Mouse (Mus musculus): ENCODE data around the gene Lonrf2. TPM values are rescaled to one million over a fixed set of nuclear protein-coding genes. Genes with fewer than 3 reads are reported as not detected.

Gene Lonrf2
- total RNA-seq (2021), result 100 to 1,000 TPM; 120 to 121 TPM

GRCm38 (mm10) chr1:38836477-38836872, at the start of gene Lonrf2:
Gene Lonrf2 (minus strand): TSS chr1:38836711.
- intact Hi-C loops (cut with DNase I), result no loop called here
- DNase-seq (ENCODE audit: low spot score in 2 of 2), result peak; percentile 85 to 90

DNA sequence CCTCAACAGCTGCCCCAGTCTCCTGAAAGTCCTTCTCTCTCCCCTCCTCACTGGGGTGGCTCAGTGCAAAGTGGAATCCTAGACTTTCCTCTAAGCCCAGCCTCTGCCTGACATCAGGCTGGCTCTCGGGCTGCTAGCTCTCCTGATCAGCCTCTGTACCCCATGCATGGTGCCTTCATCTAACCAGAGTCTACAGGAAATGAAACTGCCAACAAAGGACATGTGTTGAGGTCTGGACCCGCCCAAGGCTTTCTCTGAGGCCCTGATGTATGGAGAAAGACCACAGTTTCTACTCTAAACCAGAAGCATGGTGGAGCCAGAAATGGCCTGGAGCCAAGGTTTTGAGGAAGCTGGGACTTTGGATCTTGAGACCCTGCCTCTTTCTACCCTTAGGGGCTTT, 49.4 kb upstream of the Lonrf2 start:
- no peak for DNase-seq (ENCODE audit: low spot score in 2 of 2)
- intact Hi-C loops (cut with DNase I), result no loop called here

DNA sequence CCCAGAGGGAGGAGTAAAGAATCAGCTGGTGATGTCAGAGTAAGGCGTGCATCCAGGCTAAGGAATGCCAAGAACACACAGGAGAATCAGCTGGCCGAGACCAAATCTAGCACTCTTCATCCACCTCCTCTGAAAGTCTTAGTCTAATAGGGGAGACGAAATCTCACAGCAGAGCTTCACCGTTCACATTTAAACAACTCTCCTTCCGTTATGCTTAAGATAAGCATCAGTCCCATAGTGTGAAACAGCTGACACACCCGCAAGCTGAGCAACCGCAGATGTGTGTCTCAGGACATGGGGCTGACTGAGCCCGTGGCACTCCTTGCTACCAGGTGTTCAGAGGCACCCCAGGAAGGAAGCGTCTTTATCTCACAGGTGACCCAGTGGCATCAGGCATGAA, 47.3 kb upstream of the Lonrf2 start:
- intact Hi-C loops (cut with DNase I), result no loop called here
- DNase-seq (ENCODE audit: low spot score in 2 of 2), result no peak

GRCm38 (mm10) chr1:38882746-38883145, 46.2 kb upstream of the Lonrf2 start:
- DNase-seq (ENCODE audit: low spot score in 2 of 2), result no peak
- intact Hi-C loops (cut with DNase I), result no loop called here

- DNase-seq (ENCODE audit: low spot score in 2 of 2), result no peak
- intact Hi-C loops (cut with DNase I), result no loop called here
These were observed 44.9 kb upstream of the Lonrf2 start for GRCm38 (mm10) chr1:38881366-38881765.

DNA sequence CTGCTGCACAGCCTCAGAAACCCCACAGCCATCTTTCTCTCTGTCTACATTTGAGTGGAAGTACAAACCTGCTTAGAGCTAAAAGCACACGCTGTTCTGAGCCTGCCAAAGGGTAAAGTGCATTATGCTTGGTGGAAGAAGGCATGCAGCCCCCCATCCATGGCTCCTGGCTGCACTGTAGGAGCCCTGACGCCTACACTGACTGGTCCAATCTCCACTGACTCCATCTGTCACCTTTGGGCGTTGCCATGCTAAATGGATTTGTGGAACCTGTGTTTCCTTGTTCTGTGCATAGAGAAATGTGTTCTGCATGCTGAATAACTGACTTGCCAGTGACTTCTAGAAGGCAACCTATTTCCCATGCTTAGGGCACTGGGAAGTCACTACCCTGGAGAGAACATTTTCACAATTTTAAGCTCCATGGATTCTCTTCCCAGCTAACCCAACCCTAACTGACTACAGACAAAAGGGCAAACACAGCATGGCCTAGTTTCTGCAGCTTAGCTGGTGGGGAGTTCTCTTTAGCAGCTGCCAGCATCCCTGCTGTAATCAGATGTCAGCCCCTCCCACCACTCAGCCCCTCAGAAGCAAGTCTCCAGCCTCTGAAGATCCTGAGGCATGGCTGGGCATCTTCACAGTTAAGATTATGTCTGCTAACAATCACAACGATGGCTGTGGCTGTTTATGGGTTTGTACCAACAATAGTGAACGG, 40.3 kb upstream of the Lonrf2 start:
- intact Hi-C loops (cut with DNase I), result no loop called here
- DNase-seq (ENCODE audit: low spot score in 2 of 2), result no peak

DNA sequence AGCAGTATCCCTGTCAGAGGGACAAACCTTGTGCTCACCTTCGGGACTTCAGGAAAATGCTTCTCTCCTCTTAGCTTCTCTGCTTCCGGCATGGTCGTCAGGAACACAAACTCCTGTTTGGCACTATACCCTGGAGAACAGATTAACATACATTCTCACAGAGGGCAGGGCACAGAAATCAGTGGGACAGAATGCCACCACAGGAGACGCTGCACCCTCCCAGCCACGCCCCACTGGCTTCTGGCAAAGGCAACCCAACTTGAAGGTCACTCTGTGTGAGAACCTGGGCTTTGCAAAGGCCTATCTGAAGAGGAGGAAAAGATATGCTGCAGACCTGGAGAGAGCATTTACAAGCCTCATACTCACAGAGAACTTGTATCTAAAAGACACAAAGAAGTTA, 37.4 kb upstream of the Lonrf2 start:
- DNase-seq (ENCODE audit: low spot score in 2 of 2), result no peak
- intact Hi-C loops (cut with DNase I), result no loop called here

DNA sequence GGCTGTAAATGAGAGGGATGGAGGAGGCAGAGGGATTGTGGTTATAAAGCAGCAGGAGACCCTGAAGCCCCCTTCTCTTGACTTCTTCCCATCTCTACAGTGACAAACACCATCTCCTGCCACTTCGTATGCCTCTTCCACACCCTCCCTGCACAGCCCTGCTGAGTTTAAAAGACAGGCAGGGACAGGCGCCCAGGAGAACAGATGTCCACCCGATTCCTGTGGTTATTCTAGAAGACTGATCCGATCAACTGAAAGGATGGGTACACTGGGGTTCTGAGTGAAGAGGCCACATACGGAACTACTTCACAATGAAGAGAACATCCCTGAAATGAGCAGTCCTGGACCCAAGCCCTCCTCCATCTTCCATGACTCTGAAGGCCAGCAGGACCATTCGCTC, 35.3 kb upstream of the Lonrf2 start:
- DNase-seq (ENCODE audit: low spot score in 2 of 2), result no peak
- intact Hi-C loops (cut with DNase I), result no loop called here

- no peak for DNase-seq (ENCODE audit: low spot score in 2 of 2)
- intact Hi-C loops (cut with DNase I), result loop anchor here (5.0 kb wide), 1 partner anchor 63 kb away; no protein-coding TSS in a partner anchor
These were observed 33.1 kb upstream of the Lonrf2 start for GRCm38 (mm10) chr1:38869398-38870195.

DNA sequence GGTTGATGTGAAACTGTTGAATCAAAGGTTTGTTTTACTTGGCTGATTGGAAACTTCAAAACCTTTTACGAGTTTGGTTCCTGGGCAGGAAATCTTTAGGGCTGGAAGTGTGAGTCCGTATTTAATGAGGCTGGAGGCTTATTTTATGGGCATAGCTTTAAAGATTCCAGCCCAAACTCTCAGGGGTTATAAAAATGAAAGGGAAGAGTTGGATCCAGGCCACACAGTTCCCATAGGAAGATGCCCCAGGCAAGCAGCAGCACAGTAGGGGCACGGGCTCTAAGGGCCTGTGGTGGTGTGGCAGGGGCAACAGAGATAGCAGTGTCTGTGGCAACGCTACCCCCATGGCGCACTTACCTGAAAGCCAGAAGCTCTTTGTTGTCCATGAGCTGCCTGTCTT, 29.7 kb upstream of the Lonrf2 start:
- no peak for DNase-seq (ENCODE audit: low spot score in 2 of 2)
- intact Hi-C loops (cut with DNase I), result loop anchor here (5.0 kb wide), 1 partner anchor 66 kb away; no protein-coding TSS in a partner anchor

DNA sequence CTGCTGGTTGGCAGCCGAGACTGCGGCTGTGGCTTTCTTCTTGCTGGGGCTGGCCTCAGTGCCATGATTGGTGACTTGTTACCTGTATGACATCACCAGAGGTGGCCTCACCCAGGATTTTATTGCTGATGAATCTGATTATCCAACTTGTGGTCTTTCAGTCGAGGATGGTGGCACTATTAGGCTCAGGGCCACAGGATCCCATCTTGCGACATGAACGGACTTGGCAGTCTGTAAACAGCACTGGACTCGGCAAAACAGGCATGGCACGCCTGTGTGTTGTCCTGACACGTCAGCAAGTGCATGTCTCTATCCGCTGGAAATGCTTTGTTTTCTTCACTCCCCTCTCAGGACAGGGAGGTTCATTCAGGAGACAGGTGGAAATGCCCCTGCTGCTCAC, 27.8 kb upstream of the Lonrf2 start:
- DNase-seq (ENCODE audit: low spot score in 2 of 2), result no peak
- intact Hi-C loops (cut with DNase I), result no loop called here

- intact Hi-C loops (cut with DNase I), result no loop called here
- peak; percentile 33 to 55 for DNase-seq (ENCODE audit: low spot score in 2 of 2)
These were observed 25.7 kb upstream of the Lonrf2 start for GRCm38 (mm10) chr1:38862213-38862612.

GRCm38 (mm10) chr1:38860867-38861524, 24.5 kb upstream of the Lonrf2 start:
- DNase-seq (ENCODE audit: low spot score in 2 of 2), result no peak
- intact Hi-C loops (cut with DNase I), result no loop called here

DNA sequence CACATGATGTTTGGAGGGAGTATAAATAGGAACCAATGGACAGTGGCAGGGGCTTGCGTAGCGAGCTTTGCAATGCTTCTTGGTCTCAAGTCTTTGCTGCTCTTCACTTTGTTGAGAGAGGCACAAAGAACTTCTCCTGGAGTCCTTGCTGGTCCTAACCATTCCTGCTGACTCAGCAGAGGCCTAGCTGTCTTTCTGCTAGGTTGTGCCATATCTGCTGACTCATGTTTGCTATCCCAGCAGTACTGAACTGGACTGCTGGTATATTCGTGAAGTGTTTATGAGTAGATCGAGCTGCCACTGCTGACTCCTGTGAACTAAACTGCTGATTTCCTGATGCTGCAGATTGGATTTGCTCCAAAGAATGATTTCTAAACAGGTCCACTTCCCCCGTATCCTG, 23.7 kb upstream of the Lonrf2 start:
- DNase-seq (ENCODE audit: low spot score in 2 of 2), result no peak
- intact Hi-C loops (cut with DNase I), result no loop called here

GRCm38 (mm10) chr1:38856196-38856595, 19.7 kb upstream of the Lonrf2 start:
- intact Hi-C loops (cut with DNase I), result loop anchor here (1.0 kb wide), 2 partner anchors 21 to 57 kb away; no protein-coding TSS in a partner anchor
- peak; percentile 59 to 72 for DNase-seq (ENCODE audit: low spot score in 2 of 2)

DNA sequence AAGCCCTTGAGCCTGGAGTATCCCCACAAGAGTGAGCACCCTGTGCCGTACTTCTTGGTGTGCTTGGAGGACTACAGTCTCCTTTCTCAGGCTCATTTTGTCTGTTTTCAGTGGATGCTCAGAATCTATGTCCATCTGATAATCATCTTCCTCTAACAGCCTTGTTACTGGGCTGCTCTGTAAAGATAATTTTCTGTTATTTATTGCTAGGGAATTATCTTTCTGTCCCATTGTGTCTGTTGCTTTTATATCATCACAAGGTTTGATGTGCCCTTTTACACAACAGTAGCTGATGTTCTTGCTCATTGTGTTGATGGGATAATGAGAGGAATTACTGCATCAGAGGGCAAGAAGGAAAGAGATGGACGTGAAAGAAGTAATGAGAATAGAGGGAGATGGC, 15.7 kb upstream of the Lonrf2 start:
- DNase-seq (ENCODE audit: low spot score in 2 of 2), result no peak
- intact Hi-C loops (cut with DNase I), result no loop called here

DNA sequence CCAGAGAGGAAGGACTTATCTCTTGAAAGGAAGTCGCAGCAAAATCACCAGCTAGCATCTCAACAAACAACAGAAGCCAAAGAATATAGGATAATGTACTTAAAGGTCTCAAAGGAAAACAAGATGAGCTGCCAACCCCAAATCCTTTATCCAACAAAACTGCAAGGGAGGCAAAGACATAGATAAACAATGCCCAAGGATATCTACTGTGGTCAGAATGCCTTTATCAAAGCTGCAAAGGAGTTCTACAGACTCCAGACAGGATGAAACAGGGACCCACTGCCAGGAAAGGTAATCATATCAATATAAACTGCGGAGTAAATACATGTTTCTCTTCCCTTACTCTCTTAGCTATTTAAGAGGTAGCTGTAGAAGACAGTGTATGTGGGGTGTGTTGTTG, 14.1 kb upstream of the Lonrf2 start:
- no peak for DNase-seq (ENCODE audit: low spot score in 2 of 2)
- intact Hi-C loops (cut with DNase I), result no loop called here

DNA sequence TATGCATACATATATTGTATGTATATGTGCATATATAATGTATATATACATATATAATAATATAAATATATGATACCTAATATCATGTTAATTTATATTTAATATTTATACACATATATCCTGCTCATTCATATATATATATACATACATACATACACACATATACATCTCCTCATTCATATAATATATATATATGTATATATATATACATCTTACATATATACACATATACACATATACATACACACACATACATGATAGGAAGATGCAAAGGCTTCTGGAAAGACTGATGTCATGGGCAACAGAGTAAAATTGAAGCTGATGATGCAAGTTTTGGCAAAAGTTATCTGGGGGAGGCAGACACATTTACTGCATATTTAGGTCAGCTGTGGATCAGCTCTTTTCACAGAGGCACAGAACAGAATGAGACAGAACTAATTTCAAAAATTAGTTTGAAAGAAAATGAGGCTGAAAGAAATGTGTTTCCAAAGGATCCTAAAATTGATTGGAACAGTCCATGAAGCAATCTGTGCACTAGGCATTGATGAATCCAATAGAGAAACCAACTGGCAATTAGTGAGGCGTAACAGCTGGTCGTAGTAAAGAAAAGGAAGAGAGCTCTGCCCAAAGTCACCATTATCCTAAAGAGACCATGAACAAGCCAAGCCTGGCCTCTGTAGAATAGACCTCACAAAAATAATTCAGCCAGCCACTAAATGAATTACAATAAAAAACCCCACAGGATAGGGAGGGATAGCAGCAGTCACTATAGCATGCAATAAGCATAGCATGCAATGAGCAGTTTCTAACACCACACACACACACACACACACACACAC, 12.2 kb upstream of the Lonrf2 start:
- DNase-seq (ENCODE audit: low spot score in 2 of 2), result peak; percentile 34 to 71
- intact Hi-C loops (cut with DNase I), result no loop called here

- intact Hi-C loops (cut with DNase I), result no loop called here
- peak; percentile 74 to 81 for DNase-seq (ENCODE audit: low spot score in 2 of 2)
These were observed 11.5 kb upstream of the Lonrf2 start for GRCm38 (mm10) chr1:38847975-38848374.

DNA sequence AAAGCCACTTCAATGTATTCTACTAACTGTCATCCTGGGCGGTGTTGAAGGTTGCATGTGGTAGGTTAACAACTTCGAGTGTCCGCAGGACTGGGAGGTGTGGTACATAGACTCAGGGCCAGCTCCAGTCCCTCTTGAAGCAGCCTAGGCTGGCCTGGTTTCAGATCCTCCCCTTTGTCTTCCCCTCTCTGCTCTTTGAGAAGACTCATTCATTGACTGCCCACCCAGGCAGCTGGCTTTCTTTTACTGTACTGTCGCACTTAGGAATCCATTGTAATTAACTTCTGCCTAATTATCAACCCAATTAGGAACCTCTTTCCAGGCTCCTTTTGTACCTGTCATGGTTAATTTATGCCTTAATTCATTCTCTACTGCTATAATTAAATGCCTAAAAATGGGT, 6.8 kb upstream of the Lonrf2 start:
- no peak for DNase-seq (ENCODE audit: low spot score in 2 of 2)
- intact Hi-C loops (cut with DNase I), result no loop called here

Data from left cerebral cortex, postnatal 25 days (tissue).